Mouse (Mus musculus): ENCODE measurements around the gene Fam126b.
"Not testable (repeated sequence)": the region's sequence is repeated elsewhere in the genome, so short reads cannot be mapped to it uniquely, and the experiment has no call there.

Fam126b gene

GRCm38 (mm10) chr1:58586171-58586997, at the start of gene Fam126b, which contains the start of gene Ndufb3:
Gene Fam126b (minus strand): TSS chr1:58586323.
Gene Ndufb3 (plus strand): TSS chr1:58586384.
- peak; percentile 90 for DNase-seq (ENCODE audit: inconsistent ontology term)

GRCm38 (mm10) chr1:58628847-58629246, 42.7 kb upstream of the Fam126b start:
- not testable (repeated sequence) for DNase-seq (ENCODE audit: inconsistent ontology term)

- peak; percentile 17 for DNase-seq (ENCODE audit: inconsistent ontology term)
Measured at GRCm38 (mm10) chr1:58621996-58622748, 36.0 kb upstream of the Fam126b start.

- DNase-seq (ENCODE audit: inconsistent ontology term), result no peak
Measured at GRCm38 (mm10) chr1:58621251-58621650, 35.1 kb upstream of the Fam126b start.

- DNase-seq (ENCODE audit: inconsistent ontology term), result no peak
Measured at GRCm38 (mm10) chr1:58618766-58619165, 32.6 kb upstream of the Fam126b start.

- DNase-seq (ENCODE audit: inconsistent ontology term), result no peak
Measured at GRCm38 (mm10) chr1:58617978-58618668, 32.0 kb upstream of the Fam126b start.

- peak; percentile 2 for DNase-seq (ENCODE audit: inconsistent ontology term)
Measured at GRCm38 (mm10) chr1:58617076-58617475, 31.0 kb upstream of the Fam126b start.

GRCm38 (mm10) chr1:58616176-58616575, 30.1 kb upstream of the Fam126b start:
- DNase-seq (ENCODE audit: inconsistent ontology term), result no peak

- DNase-seq (ENCODE audit: inconsistent ontology term), result no peak
Measured at GRCm38 (mm10) chr1:58615146-58615545, 29.0 kb upstream of the Fam126b start.

GRCm38 (mm10) chr1:58614424-58614823, 28.3 kb upstream of the Fam126b start:
- DNase-seq (ENCODE audit: inconsistent ontology term), result peak; percentile 13

- peak; percentile 64 for DNase-seq (ENCODE audit: inconsistent ontology term)
Measured at GRCm38 (mm10) chr1:58613786-58614185, 27.7 kb upstream of the Fam126b start.

- DNase-seq (ENCODE audit: inconsistent ontology term), result no peak
Measured at GRCm38 (mm10) chr1:58610611-58611010, 24.5 kb upstream of the Fam126b start.

- DNase-seq (ENCODE audit: inconsistent ontology term), result no peak
Measured at GRCm38 (mm10) chr1:58610166-58610565, 24.0 kb upstream of the Fam126b start.

- DNase-seq (ENCODE audit: inconsistent ontology term), result not testable (repeated sequence)
Measured at GRCm38 (mm10) chr1:58609591-58609990, 23.5 kb upstream of the Fam126b start.

- DNase-seq (ENCODE audit: inconsistent ontology term), result no peak
Measured at GRCm38 (mm10) chr1:58603738-58604137, 17.6 kb upstream of the Fam126b start.

- no peak for DNase-seq (ENCODE audit: inconsistent ontology term)
Measured at GRCm38 (mm10) chr1:58602681-58603080, 16.6 kb upstream of the Fam126b start.

GRCm38 (mm10) chr1:58587491-58587890, 1.4 kb upstream of the Fam126b start:
- no peak for DNase-seq (ENCODE audit: inconsistent ontology term)

- peak; percentile 31 for DNase-seq (ENCODE audit: inconsistent ontology term)
Measured at GRCm38 (mm10) chr1:58585373-58586170, 551 bp downstream of the Fam126b start.

- DNase-seq (ENCODE audit: inconsistent ontology term), result peak; percentile 15
Measured at GRCm38 (mm10) chr1:58584271-58584670, 1.9 kb downstream of the Fam126b start.

GRCm38 (mm10) chr1:58582611-58583010, 3.5 kb downstream of the Fam126b start:
- no peak for DNase-seq (ENCODE audit: inconsistent ontology term)

- DNase-seq (ENCODE audit: inconsistent ontology term), result no peak
Measured at GRCm38 (mm10) chr1:58579179-58579578, 6.9 kb downstream of the Fam126b start.

All from Muller cell, postnatal 12 days (primary cell).